Mouse (Mus musculus) regulatory T cell (primary cell): ENCODE data around the gene Gm49318.

Experiments
- in situ Hi-C: fragments of 300-600 bp; cut with MboI, MseI; formaldehyde crosslinking; loops from one replicate; pipeline ENCODE4 v1.15.1; 2025; ENCODE audit warnings: high pct_unique_total_duplicates

The Gm49318 gene

DNA sequence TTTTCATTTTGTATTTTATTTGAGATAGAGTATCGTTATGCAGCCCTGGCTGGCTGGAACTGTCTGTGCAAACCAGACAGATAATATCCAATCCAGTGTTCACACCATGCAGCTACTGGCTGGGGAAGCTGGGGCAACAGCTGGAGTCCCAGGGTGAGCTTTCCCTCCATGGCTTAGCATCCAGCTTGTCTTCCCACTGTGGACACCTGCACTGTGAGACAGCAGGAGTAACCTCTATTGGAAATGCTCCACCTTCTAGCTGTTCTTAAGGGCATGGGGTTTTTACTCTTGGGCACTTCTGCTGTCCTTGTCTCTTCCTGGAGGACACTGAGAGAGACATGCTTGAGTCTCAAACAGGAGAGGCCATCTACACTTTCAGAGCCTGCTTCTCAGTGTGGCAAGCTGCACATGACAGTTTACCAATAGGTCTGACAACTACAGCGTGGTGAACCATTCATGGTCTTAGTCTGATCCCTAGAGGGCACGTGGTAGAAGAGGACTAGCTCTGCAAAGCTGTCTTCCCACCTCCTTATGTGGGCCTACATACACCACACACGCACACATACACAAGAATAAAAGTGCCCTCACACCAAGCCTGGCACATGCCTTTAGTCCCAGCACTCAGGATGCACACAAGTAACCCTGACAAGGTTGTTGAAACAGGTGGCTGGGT is 1.0 kb downstream of the Gm49318 start:
- in situ Hi-C loops: loop anchor here (5.0 kb wide), 1 partner anchor 52 kb away; no protein-coding TSS in a partner anchor

DNA sequence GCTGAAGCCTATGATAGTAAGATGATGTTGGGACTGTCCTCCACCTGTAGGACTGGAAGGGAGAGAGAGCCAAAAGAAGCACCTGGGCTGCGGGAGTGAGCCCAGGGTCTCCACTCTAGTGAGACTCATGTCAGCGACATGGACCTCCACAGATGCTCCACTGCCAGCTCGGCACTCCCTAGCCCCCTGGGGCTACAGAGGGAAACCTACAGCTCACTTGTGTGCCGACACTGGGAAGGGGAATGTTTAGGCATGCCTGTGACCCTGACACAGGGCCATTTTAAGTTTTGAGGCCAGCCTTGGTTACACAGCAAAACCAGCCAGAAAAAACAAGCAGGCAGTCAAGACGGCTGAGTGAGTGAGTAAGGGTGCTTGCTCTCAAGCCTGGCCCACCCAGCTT is 3.9 kb downstream of the Gm49318 start:
- in situ Hi-C loops: loop anchor here (5.0 kb wide), 1 partner anchor 55 kb away; no protein-coding TSS in a partner anchor

DNA sequence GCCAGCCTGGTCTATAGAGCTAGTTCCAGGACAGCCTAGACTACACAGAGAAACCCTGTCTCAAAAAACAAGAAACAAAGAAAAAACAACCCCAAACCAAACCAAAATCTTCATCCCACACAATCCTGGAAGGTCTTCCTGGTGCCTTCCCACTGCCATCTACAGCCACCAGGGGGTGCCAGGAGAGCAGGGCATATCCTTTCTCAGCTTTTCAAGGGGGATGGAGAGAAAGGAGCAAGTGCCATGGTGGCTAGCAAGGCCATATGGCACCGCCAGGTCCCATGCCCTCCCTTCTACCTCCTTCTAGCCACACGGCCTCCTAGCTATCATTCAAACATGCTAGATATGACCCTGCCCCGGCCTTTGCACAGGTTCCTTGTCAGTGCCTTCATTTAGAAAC is 4.6 kb downstream of the Gm49318 start:
- in situ Hi-C loops: loop anchor here (5.0 kb wide), 1 partner anchor 56 kb away; no protein-coding TSS in a partner anchor

DNA sequence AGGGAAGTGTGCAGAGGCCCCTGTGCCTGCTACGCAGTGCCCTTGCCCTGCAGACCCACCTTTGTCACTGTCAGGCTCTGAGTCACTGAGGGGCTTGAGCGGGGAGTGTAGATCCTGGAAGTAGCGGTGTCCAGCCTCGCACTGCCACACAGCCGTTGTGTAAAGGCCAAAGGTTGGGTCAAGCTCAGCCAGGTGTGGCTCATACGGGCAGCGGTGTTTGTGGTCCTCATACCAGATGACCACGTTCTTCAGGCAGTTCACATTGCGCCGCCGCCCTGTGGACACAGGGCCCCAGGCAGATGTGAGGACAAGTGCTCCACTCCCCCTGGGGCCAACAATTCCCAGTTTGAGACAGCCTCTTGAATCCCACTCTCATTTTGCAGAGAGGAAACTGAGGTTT is 5.4 kb downstream of the Gm49318 start:
- in situ Hi-C loops: loop anchor here (5.0 kb wide), 1 partner anchor 57 kb away; no protein-coding TSS in a partner anchor

DNA sequence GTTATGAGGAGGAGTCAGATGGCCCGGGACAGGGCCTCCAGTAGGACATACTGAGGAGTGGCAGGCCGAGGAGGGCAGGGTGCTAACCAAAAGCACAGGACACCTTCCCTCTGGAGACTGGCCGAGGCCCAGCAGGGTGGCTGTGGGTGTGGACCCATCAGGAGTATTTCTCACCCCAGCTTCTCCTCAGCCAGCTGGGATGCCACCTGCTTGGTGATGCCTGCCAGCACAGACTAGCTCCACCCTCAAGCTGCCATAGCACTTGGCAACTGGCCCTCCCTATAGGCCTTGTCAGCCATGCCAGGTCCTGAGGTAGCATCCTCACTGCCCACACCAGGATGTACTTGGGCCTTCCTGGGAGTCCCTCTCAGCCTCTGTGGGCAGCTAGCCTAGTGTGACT is 6.7 kb downstream of the Gm49318 start:
- in situ Hi-C loops: loop anchor here (5.0 kb wide), 1 partner anchor 78 kb away; no protein-coding TSS in a partner anchor

DNA sequence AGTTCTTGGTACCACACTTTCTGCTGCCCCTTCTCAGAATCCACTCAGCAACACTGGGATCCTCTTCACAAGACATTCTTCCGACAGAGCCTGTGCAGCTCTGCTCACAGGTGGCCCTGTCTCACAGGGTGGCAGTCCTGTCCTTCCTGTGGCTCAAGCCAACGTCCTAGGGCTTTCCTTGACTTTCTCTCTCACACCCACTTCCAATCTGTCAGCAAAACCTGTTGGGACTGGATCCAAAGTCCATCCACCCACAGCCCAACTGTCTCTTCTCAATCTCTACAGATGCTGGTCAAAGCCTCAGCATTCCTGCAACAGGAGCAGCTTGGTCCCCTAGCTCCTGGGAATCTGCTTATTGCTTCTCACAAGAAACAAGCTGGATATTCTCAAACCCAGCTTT is 9.7 kb downstream of the Gm49318 start:
- in situ Hi-C loops: loop anchor here (5.0 kb wide), 1 partner anchor 81 kb away; no protein-coding TSS in a partner anchor

DNA sequence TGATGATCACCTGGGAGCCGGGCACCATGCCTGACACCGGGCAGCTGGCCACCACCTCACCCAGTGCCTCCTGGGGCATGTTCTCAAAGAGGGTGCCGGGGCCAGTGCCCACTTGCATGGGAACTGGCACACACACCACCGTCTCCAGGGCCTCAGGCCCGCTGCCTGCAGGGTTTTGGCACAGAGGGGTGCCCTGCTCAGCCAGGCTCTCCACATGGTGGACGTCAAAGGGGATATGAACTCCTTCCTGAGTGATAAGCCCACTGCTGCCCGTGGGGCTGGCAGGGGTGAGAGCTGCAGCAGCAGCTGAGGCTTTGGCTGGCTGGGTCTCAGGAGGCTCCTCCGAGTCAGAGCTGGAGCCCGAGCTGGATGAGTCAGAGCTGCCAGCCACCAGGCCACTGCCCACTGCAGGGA is 13.0 kb downstream of the Gm49318 start:
- in situ Hi-C loops: no loop called here

DNA sequence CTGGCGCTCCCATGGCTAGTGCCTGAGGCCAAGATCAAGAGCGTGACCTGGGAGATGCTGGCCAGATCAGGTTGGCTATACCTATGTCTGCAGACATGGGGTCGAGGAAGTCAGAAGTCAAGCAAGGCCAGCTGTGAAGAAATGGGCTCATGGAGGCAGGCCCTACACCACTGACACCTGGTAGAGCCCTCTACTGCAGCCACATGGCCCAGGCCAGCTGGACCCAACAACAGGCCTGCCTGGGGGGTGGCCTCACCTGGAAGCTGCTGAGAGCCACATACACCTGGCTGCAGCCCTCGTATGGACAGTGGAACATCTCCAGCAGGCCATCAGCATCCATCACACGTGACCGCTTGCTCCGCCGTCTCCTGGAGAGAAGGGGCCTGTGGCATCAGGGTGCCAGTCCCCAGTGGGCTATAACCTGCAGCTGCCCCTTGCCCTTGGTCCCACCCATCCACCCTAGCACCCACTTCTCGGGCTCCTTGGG is 14.0 kb downstream of the Gm49318 start:
- in situ Hi-C loops: no loop called here

DNA sequence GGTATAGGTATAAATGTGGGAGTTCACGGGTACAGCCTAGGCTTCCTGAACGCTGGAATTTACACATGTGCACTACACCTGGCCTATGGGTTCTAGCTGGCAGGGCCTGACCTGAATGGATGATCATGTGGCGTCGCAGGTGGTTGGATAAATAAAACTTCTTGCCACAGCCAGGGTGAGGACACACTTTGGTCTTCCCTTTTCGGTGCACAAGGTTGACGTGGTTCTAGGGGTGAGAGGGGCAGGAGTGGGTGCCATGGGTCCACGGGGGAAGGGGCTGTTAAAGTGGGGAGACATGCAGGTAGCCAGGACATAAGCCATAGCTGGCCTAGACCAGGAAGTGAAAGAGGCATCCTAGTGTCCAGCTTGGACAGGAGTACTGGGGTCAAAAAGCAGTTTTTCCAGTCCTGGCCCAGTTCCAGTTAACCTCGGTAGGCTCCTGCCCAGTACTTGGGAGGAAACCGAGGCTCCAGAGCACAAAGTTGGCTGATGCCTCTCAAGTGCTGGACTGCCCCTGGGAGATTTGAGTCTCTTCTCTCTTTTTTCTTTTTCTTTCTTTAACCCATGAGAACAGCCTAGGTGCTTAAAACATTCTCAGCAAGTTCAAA is 14.7 kb downstream of the Gm49318 start:
- in situ Hi-C loops: no loop called here

DNA sequence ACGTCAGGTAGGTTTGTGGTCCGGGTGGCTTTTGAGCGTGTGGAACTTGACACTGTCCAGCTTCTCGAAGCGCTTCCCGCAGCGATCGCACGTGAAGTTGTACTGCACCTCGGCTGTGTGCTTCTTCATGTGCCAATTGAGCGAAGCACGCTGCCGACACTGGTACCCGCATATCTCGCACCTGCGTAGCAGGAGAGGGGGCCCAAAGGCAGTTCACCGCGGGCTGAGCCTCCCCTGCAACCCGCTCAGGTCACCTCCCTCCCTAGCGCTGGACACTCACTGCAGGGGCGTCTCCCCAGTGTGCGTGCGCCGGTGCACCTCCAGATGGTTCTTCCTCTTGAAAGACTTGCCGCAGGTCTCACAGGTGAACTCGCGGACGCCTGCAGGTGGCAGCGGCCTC is 15.3 kb downstream of the Gm49318 start:
- in situ Hi-C loops: no loop called here

DNA sequence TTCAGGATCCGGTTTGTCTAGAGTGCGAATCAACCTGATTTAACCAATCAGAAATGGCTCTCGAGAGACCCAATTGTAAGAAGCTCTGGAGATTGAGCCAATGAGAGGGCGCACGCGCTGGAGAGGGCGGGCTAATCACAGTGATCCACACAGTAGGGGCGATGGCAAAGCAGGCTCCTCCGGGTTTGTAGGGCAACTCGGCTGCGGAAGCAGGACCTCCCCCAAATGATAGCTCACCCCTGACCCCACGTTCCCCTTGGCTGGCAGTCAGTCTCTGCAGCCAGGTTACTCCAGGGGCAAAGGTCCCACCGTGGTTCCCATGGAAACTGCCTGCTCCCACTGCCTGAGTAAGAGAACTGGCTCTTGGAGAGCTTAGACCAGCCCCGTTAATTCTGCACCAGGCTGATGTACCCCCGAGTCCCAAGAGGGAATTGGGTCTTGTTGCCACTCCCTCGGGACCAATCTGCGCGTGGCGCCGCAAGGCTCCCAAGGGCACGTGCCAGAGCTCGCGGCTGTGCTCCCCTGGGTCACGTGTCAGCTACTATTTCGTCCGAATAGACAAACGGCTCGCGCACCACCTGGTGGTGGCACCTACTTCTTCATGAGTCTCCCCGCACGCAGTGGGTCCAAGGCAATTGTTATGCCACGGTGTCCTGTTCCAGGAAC is 16.5 kb downstream of the Gm49318 start:
- in situ Hi-C loops: no loop called here

DNA sequence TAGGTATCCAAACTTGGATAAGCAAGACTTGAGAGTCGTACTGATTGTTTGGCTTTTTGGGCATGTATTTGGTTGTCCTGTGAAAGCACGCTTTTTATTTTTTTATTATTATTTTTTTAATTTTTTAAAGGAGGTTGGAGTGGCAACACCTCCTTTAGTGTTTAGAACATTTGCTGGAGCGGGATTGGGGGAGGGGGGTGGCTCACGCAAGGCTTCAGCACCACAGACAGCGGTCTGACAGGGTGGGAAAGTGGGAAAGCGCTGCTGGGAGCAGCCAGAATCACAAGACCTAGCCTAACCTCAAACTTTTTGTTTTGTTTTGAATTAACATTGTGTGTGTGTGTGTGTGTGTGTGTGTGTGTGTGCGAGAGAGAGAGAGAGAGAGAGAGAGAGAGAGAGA is 17.4 kb downstream of the Gm49318 start:
- in situ Hi-C loops: no loop called here

DNA sequence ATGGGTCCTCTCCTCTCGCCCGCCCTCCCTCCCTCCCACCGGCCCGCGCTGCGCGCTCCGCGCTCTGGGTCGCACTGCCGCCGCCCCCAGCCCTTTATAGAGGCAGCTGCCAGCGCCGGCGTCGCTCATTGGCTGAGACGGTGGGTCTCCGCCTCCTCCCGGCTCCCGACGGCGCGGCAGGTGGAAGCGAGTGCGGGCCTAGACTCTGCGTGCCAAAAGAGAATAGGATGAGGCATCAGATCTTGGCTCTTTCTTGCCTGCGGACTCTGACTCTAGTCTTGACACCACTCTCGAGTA is 19.2 kb downstream of the Gm49318 start, which contains the start of gene Elavl3:
Gene Elavl3 (minus strand): TSS at position 66 of the 297 bp plus-strand sequence.
- in situ Hi-C loops: no loop called here

DNA sequence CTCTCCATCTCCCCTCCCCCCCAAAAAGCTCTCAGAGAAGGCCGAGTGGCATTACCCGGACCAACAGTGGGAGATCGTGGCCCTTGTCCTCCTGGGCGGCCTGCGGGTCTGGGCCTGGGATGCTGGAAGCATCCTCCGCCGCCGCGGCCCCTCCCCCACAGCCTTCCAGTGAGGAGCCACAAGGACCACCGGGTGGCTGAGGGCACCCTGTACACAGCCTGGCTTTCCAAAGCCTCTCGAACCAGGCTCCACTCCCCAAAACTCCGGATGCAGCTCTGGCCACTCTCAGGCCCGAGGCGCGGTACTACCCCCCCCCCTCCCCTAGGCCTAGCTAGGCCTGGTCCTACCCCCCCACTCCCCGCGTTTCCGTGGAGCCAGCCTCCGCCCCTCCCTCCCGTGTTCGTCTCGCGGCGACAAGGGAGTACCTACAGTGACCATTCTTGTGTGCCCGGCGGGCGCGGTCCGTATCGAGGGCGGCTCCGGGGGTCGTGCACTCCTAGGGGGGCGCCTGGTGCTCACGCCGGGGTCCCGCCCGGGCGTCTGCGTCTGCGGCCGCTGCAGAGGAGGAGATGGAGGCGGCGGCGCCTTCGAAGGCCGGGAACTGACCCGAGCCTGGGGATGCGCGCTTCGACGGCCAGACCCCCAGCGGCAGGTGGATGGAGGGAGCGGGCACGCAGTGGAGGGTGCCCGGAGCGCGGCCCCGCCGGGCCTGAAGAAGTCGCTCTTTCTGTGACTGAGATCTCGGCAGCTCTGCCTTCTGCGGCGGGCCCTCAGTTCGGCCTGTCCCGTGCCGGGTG is 19.7 kb downstream of the Gm49318 start:
- in situ Hi-C loops: no loop called here

DNA sequence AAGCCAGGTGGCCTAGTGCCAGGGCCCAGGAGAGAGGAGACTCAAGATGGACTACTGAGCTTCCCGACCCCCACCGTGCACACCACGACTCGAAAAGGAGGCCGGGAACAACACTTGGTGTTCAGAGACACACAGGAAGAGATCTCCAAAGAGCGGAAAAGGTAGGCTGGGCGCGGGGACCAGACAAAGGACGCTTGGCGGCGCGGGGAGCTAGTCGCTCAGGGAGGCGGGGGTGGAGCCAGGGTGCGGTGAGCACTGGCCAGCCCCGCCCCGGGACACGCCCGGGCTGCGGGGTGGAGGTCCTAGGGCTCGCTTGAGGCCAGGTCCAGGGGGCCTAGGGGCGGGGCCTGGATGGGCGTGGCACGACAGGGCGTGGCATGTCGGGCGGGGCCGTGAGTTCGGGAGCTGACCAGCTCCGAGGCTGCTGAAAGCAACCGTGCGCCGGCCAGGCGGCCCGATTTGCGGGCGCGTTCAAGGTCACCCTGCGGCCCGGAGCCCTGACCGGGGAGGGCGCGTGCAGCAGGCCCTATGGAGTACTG is 20.6 kb downstream of the Gm49318 start:
- in situ Hi-C loops: no loop called here

DNA sequence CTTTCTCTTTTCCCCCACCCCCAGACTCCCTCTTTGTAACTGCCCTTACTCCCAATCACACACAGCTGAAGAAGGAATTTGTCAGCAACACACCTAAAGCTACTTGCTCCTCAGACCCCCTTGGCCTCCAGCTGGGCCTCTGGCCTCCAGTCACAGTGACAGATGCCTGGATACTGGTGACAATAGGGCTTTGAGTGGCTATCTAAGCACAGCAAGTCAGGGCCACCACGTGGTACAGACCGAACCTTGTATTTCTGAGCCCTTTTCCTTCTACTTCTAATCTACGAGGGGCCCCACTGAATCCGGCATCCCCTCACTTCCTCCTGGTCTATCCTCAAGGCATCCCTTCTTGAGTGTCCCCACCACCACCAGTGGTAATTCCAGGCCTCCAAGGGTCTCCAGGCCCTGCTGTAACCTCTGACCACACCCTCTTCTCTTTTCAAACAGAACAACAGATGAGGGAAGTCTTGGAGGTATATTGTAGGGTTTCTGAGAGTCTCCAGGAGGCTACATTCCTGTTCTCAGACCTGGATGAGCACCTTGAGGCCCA is 21.3 kb downstream of the Gm49318 start:
- in situ Hi-C loops: loop anchor here (5.0 kb wide), 1 partner anchor 72 kb away; no protein-coding TSS in a partner anchor

DNA sequence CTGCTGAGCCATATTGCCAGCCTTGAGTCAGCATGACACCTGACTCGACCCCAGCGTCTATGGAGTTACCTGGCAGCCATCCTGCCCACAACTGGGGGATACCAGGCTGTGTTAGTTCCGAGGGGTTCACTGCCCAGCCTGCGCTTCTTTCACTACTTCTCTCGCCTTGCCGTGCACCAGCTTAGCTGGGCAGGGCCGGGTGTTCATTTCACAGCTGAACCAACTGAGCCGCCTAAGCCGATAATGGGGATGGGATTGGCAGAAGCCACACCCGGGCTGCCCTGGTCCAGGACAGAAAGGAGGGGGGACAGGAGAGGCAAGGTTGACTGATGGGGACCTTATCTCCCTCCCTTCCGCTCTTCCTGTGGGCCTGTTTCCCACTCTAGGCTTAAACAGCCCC is 21.7 kb downstream of the Gm49318 start:
- in situ Hi-C loops: loop anchor here (5.0 kb wide), 1 partner anchor 72 kb away; no protein-coding TSS in a partner anchor

DNA sequence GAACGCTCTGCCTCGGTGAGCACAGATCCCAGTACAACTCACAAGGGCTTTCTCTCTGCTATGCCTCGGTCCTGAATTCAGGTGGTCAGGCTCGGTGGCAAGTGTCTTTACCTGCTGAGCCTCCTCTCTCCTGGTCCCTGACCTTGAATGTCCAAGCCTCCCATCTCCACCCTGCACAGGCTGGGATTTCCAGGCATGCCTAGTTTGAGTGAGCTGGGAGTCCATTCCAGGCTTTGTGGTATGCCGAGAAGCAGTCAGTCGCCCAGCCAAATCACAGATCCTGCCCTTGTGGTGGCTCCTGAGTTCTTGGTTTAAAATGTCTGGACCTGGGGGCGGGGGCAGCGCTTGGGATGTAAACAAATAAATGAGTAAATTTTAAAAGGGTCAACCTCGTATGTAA is 23.7 kb downstream of the Gm49318 start:
- in situ Hi-C loops: loop anchor here (5.0 kb wide), 1 partner anchor 70 kb away; no protein-coding TSS in a partner anchor

DNA sequence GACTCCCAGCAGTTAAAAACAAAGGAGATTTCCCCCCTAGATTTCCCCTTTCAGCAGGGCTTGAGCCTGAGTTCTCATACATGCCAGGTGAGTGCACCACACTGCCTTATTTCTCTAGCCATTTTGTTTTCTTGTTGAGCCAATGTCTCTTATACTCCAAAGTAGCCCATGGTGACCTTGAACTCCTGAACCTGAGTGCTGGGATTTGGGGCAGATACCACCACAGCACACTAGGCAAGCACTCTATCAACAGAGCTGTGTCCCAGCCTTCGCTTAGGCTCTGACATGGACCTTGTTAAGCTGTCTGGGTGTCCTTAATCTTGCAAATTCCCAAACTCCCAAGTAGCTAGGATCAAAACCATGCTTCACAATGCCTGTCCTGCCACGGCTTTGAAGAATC is 29.2 kb downstream of the Gm49318 start:
- in situ Hi-C loops: no loop called here

DNA sequence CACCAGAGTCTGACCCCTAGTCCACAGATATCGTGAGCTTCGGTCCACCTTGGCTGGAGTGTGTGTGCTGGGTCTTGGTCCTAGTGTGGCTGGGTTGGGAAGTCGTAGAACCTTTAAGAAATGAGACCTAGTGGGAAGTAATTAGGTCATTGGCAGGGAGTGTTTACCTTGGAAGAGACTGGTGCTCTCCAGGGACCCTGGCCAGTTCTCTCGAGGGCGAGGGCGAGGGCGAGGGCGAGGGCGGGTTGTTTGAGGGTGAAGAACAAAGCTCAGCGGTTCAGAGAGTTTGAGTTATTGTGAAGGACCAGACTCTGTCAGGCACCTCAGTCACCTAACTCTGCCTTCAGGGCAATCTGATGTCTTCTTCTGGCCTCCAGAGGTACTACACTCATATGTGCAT is 33.2 kb downstream of the Gm49318 start:
- in situ Hi-C loops: no loop called here
